ENCODE assay signal across 8 mouse cellular contexts in the genomic region with DNA sequence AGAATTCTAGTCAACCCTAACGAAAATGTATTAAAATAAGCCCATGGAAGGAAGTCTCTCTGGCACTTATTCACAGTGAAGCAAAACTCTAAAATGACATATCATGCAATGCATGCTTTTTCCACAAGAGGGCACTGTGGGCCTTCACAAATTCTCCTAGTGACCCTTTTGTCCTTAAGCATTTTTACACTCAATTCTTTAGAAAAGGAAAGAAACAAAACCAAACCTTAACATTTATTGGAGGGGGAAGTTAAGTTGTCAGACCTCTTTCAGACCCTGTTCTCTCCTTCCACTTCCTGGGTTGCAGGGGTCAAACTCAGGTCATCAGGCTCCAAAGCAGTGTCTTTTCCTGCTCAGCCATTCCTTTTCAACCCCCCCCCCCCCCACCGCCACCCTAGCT. TPM values are rescaled to one million over a fixed set of nuclear protein-coding genes. Genes with fewer than 3 reads are reported as not detected.
DNase-seq lines count a peak whose midpoint lies in the region; ATAC-seq and TF ChIP-seq lines count a peak whose summit lies in the region.
"Not testable (repeated sequence)": the region's sequence is repeated elsewhere in the genome, so short reads cannot be mapped to it uniquely, and the experiment has no call there.

No protein-coding gene starts in this region.

- not testable (repeated sequence) for H3K4me1 ChIP-seq in heart, postnatal 0 days (ENCODE audit: control insufficient read depth, insufficient read depth); kidney, embryonic 14.5 days (ENCODE audit: control insufficient read depth, insufficient read depth, low read length); limb, embryonic 11.5 days (ENCODE audit: control insufficient read depth, insufficient read depth, low read length); midbrain, embryonic 15.5 days

- not testable (repeated sequence) for H3K27ac ChIP-seq in heart, postnatal 0 days (ENCODE audit: low read depth); kidney, embryonic 14.5 days (ENCODE audit: low read depth, low read length); limb, embryonic 11.5 days (replicated peaks; ENCODE audit: low read depth, low read length); midbrain, embryonic 15.5 days

- H3K9ac ChIP-seq in heart, postnatal 0 days (replicated peaks; ENCODE audit: low read depth, low read length); kidney, embryonic 14.5 days (ENCODE audit: low read depth, low read length); limb, embryonic 11.5 days (ENCODE audit: low read length); midbrain, embryonic 15.5 days: not testable (repeated sequence)

- not testable (repeated sequence) for ATAC-seq in heart, postnatal 0 days (ENCODE audit: insufficient read depth, low read depth)
- ATAC-seq in kidney, embryonic 14.5 days (ENCODE audit: low FRiP score, low TSS enrichment), result peak; percentile 76
- peak; percentile 39; the same call in 1 of the 2 replicates for ATAC-seq in limb, embryonic 11.5 days (ENCODE audit: insufficient number of reproducible peaks, low FRiP score, low TSS enrichment, low read depth)
- ATAC-seq in midbrain, embryonic 15.5 days (replicated peaks), result peak; percentile 48; the same call in 1 of the 2 replicates

- peak; percentile 51 for TF ChIP-seq CTCF in heart, postnatal 0 days (IDR thresholded peaks at IDR 0.05; ENCODE audit: low read depth)

- DNase-seq in CD4-positive helper T cell, adult 2 months (ENCODE audit: low read depth, low spot score), result peak; percentile 39
- peak; percentile 21 to 86 for DNase-seq in adrenal gland, adult (ENCODE audit: inconsistent age in 2 of 2, low spot score in 1 of 2)
- peak; percentile 7 for DNase-seq in fibroblast of lung, adult 2 months (ENCODE audit: low read depth)
- DNase-seq in heart, postnatal 0 days (ENCODE audit: low spot score), result peak; percentile 25
- peak; percentile 28 for DNase-seq in limb, embryonic 11.5 days (ENCODE audit: low spot score)
- DNase-seq in splenic B cell, adult 2 months (ENCODE audit: low read depth, low spot score), result peak; percentile 26

- H3K4me3 ChIP-seq in heart, postnatal 0 days (ENCODE audit: low read depth, low read length); kidney, embryonic 14.5 days (ENCODE audit: low read length); limb, embryonic 11.5 days (ENCODE audit: low read depth, low read length); midbrain, embryonic 15.5 days: not testable (repeated sequence)

- H3K4me2 ChIP-seq in heart, postnatal 0 days (ENCODE audit: low read depth, low read length); kidney, embryonic 14.5 days (replicated peaks; ENCODE audit: low read depth, low read length); limb, embryonic 11.5 days (ENCODE audit: low read depth, severe bottlenecking); midbrain, embryonic 15.5 days: not testable (repeated sequence)

- H3K27me3 ChIP-seq in heart, postnatal 0 days (ENCODE audit: control insufficient read depth, insufficient read depth, low read length); kidney, embryonic 14.5 days (ENCODE audit: control insufficient read depth, insufficient read depth, low read length); limb, embryonic 11.5 days (ENCODE audit: control insufficient read depth, insufficient read depth, low read length); midbrain, embryonic 15.5 days (replicated peaks); splenic B cell, adult 2 months (ENCODE audit: control insufficient read depth, insufficient read depth, low read length, poor library complexity, severe bottlenecking): not testable (repeated sequence)

- H3K9me3 ChIP-seq in heart, postnatal 0 days (replicated peaks; ENCODE audit: control insufficient read depth, low read length); kidney, embryonic 14.5 days (ENCODE audit: control insufficient read depth, low read length); limb, embryonic 11.5 days (ENCODE audit: control insufficient read depth, low read length); midbrain, embryonic 15.5 days: not testable (repeated sequence)

- 8% methylated on average over 2 of the region's 2 CpGs for WGBS in heart, postnatal 0 days
- WGBS in kidney, embryonic 14.5 days, result 7% methylated on average over 1 of the region's 2 CpGs
- WGBS in limb, embryonic 11.5 days, result 21% methylated on average over 2 of the region's 2 CpGs
- 23% methylated on average over 2 of the region's 2 CpGs for WGBS in midbrain, embryonic 15.5 days

- not testable (repeated sequence) for H3K36me3 ChIP-seq in heart, postnatal 0 days (replicated peaks; ENCODE audit: control insufficient read depth, insufficient read depth, low read length); kidney, embryonic 14.5 days (ENCODE audit: control insufficient read depth, insufficient read depth, low read length); limb, embryonic 11.5 days (ENCODE audit: control insufficient read depth, insufficient read depth, low read length); midbrain, embryonic 15.5 days (replicated peaks); splenic B cell, adult 2 months (ENCODE audit: control insufficient read depth, insufficient read depth, low read length, poor library complexity, severe bottlenecking)

- not testable (repeated sequence) for TF ChIP-seq EP300 in heart, postnatal 0 days (IDR thresholded peaks at IDR 0.05; ENCODE audit: low read depth)

RNA-seq across cellular contexts. Expression of a gene that starts 40.7 kb away (rescaled TPM):
- total RNA-seq in heart, postnatal 0 days (2014; rRNA removed; ENCODE audit: low replicate concordance), result 22.6 and 35.0 TPM in 2 replicates
- 24.8 and 26.8 TPM in 2 replicates for polyA plus RNA-seq in heart, postnatal 0 days (2015; fragmentation: Nextera tagmentation; extraction: Ambion mirVana)
- 27.7 and 35.1 TPM in 2 replicates for polyA plus RNA-seq in kidney, embryonic 14.5 days (2014; fragmentation: Nextera tagmentation; extraction: Ambion mirVana)
- 14.7 and 15.6 TPM in 2 replicates for polyA plus RNA-seq in limb, embryonic 11.5 days (2014; fragmentation: Nextera tagmentation; extraction: Ambion mirVana)
- 20.1 and 21.5 TPM in 2 replicates for polyA plus RNA-seq in midbrain, embryonic 15.5 days (2015; fragmentation: Nextera tagmentation; extraction: Ambion mirVana)
